Mouse (Mus musculus) kidney, adult 2 months (tissue): Measurements from ENCODE around the gene Shisa9.

Experiments
- CTCF ChIP-seq: fragments of 200-500 bp; conservative IDR thresholded peaks from 2 replicates; pipeline ENCODE4 v1.5.1; 2011; ENCODE audit warnings: low read depth, mild to moderate bottlenecking, control low read depth, low read length, moderate library complexity, mixed read lengths; ENCODE audit not compliant: insufficient read depth, insufficient read length
- POLR2A ChIP-seq: fragments of 200-500 bp; IDR thresholded peaks from one replicate; pipeline ENCODE4 v1.6.1; 2011; ENCODE audit warnings: low read depth, low read length, control low read depth

DNA sequence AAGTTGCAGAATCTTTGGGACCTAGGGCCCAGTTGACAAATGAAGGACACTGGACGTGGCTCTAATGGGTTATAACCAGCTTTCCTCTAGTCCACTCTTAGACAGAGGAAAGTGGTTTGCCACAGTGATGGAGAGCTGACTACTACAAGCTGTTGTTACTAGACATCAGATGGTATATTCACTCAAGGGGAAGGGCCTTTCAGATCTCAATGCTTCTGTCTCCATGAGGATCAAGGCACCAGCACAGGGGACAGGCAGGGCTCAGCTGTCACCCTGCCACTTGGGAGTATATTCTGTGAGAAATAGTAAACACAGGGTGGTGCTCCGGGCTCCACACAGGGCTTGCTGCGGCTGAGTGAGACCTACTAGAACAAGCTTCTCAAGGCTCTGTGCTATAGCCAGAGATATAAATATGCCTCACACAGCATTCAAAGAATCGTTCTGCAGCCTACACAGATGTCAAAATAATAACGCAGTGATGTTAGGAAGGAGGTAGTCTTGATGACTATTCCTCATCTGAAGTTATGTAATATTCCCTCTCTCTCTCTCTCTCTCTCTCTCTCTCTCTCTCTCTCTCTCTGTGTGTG is 127.0 kb downstream of the Shisa9 start:
- TF ChIP-seq POLR2A (no peak), CTCF (no peak)
